Mouse (Mus musculus) ES-E14 (cell line): ENCODE data around the gene Anks1b. TPM values are rescaled to one million over a fixed set of nuclear protein-coding genes. Genes with fewer than 3 reads are reported as not detected.

Source experiments
- DNase-seq: peaks from one replicate; pipeline ENCODE4 v3.0.0-alpha.2; 2013; ENCODE audit warnings: low read depth, low spot score
- H3K27ac ChIP-seq: 2 replicates; pipeline ENCODE4 v1.5.1; 2012; ENCODE audit warnings: low read depth, mild to moderate bottlenecking, low read length, moderate library complexity, mixed read lengths; ENCODE audit not compliant: poor library complexity, insufficient read depth, severe bottlenecking
- H3K36me3 ChIP-seq: 2 replicates; pipeline ENCODE4 v1.6.1; 2012; ENCODE audit warnings: mild to moderate bottlenecking, low read length, moderate library complexity, mixed read lengths; ENCODE audit not compliant: control insufficient read depth, poor library complexity, insufficient read depth, severe bottlenecking
- H3K4me1 ChIP-seq, 2 experiments: fragments of 150-350 bp in 1 of 2; sonication (generic) in 1 of 2; 2 replicates each; pipeline ENCODE4 v1.6.1; 2012; ENCODE audit warnings: low read length in 2 of 2, mild to moderate bottlenecking in 1 of 2, mixed read lengths in 1 of 2; ENCODE audit not compliant: control insufficient read depth in 2 of 2, insufficient read depth in 2 of 2, poor library complexity in 1 of 2
- H3K4me3 ChIP-seq, 2 experiments: fragments of 150-350 bp in 1 of 2; sonication (generic) in 1 of 2; 2 replicates each; pipeline ENCODE4 v1.5.1; 2012; ENCODE audit warnings: low read length in 2 of 2, low read depth in 1 of 2, mild to moderate bottlenecking in 1 of 2, mixed read lengths in 1 of 2; ENCODE audit not compliant: insufficient read depth in 1 of 2, poor library complexity in 1 of 2, severe bottlenecking in 1 of 2
- H3K9ac ChIP-seq: 2 replicates; pipeline ENCODE4 v1.6.1; 2012; ENCODE audit warnings: low read depth, mild to moderate bottlenecking, low read length, mixed read lengths; ENCODE audit not compliant: poor library complexity, insufficient read depth, severe bottlenecking
- H3K9me3 ChIP-seq: fragments of 150-350 bp; sonication (generic); 2 replicates; pipeline ENCODE4 v1.6.1; 2012; ENCODE audit warnings: low read depth, mild to moderate bottlenecking, low read length; ENCODE audit not compliant: control insufficient read depth, insufficient read depth
- CHD2 ChIP-seq: IDR thresholded peaks from 2 replicates; pipeline ENCODE4 v1.6.1; 2014; ENCODE audit warnings: mild to moderate bottlenecking, low read depth, low read length, inconsistent platforms
- HCFC1 ChIP-seq: IDR thresholded peaks from 2 replicates; pipeline ENCODE4 v1.6.1; 2012; ENCODE audit warnings: low read length, inconsistent platforms, borderline replicate concordance; ENCODE audit not compliant: insufficient read depth
- MAFK ChIP-seq: IDR thresholded peaks from 2 replicates; pipeline ENCODE4 v1.6.1; 2014; ENCODE audit warnings: mild to moderate bottlenecking, low read depth, low read length, inconsistent platforms; ENCODE audit not compliant: insufficient read depth
- ZC3H11A ChIP-seq: IDR thresholded peaks from 2 replicates; pipeline ENCODE4 v1.6.1; 2012; ENCODE audit warnings: low read depth, mild to moderate bottlenecking, inconsistent platforms, low read length, borderline replicate concordance
- ZNF384 ChIP-seq: IDR thresholded peaks from 2 replicates; pipeline ENCODE4 v1.6.1; 2012; ENCODE audit warnings: low read depth, low read length, inconsistent platforms
- in situ Hi-C, 2 experiments: fragments of 600-800 bp; cut with MboI; formaldehyde crosslinking; loops; one replicate each; pipeline ENCODE4 v1.15.1; 2025; ENCODE audit warnings: low sequenced_read_pairs in 2 of 2, inconsistent platforms in 1 of 2; ENCODE audit not compliant: unreplicated experiment in 2 of 2
- total RNA-seq: library from RNA; depleted of rRNA; stranded (reverse); fragments of 300-350 nt; gene quantifications from 2 replicates; pipeline ENCODE4 v1.2.3, GENCODE M21; 2012

The Anks1b gene
- total RNA-seq, 1 experiment = 2.6 TPM

DNA sequence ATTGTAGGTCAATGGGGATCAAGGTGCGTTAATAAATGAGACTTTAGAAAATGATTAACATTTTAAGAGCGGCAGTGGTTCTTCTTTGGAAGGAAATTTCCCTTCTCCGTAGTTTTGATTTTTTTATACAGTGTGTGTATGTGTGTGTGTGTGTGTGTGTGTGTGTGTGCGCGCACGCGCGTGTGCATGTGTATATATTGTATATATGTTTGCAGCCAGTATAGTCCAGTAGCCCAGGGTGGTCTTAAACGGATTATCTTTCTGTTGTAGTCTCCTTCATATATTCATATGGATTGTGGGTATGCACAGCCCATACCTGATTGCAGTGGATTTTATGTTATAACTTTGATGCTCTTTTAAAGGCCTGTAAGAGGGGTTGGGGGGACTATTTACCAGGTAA is 131.6 kb downstream of the Anks1b start:
- no peaks in the 10 kb centered on the region for H3K4me1 ChIP-seq
- H3K27ac ChIP-seq = no peak overlapping the region
- no peak for DNase-seq
- no peak overlapping the region for H3K4me3 ChIP-seq
- H3K36me3 ChIP-seq = no peaks in the 10 kb centered on the region
- no peak overlapping the region for H3K9ac ChIP-seq
- TF ChIP-seq MAFK = no peak
- TF ChIP-seq ZC3H11A = no peak
- TF ChIP-seq HCFC1 = no peak
- no peak for TF ChIP-seq CHD2
- no peak for TF ChIP-seq ZNF384
- H3K9me3 ChIP-seq = no peaks in the 10 kb centered on the region
- in situ Hi-C loops = no loop called here

DNA sequence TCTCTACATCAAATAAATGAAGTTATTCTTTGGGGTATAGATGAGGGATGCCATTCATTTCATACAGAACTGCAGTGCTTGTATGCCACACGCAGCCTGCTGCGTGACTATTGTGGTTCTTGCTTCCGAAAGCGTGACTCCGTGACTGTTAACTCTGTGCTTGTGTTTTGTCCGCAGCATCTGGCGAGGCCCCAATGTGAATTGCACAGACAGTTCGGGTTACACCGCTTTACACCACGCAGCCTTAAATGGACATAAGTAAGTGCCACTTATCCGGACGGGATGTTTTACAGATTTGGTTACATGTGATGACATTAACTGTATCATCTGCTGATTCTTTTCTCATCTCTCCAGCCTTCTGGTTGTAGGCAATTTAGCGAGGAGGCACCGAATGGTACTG is 159.7 kb downstream of the Anks1b start:
- H3K27ac ChIP-seq = no peak overlapping the region
- H3K4me3 ChIP-seq = no peak overlapping the region
- no peak for DNase-seq
- H3K9me3 ChIP-seq = no peaks in the 10 kb centered on the region
- in situ Hi-C loops = no loop called here
- no peaks in the 10 kb centered on the region for H3K4me1 ChIP-seq
- H3K9ac ChIP-seq = no peak overlapping the region
- TF ChIP-seq MAFK (no peak), ZNF384 (no peak), ZC3H11A (no peak), CHD2 (no peak), HCFC1 (no peak)
- H3K36me3 ChIP-seq = no peaks in the 10 kb centered on the region

DNA sequence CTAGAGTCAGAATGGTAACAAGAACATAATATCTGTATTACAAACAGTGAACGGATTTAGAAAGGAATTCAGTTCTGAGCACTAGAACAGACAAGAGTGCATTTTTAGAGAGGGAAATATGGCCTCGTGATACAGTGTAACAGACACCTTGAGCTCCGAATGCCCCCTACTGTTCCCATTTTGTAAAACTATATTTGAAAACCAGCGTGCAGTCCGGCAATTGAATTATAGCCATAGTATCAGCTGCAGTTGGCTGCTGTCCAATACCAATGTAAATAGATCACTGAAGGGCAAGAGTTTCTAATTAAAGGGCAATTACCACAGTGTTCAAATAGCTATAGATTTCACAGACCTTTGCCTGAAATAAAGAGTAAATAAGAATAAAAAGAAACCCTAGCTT is 170.0 kb downstream of the Anks1b start:
- no peak overlapping the region for H3K9ac ChIP-seq
- no peaks in the 10 kb centered on the region for H3K9me3 ChIP-seq
- no peak overlapping the region for H3K27ac ChIP-seq
- H3K4me3 ChIP-seq = no peak overlapping the region
- H3K36me3 ChIP-seq = no peaks in the 10 kb centered on the region
- DNase-seq = no peak
- TF ChIP-seq ZC3H11A = no peak
- TF ChIP-seq HCFC1 = no peak
- no peak for TF ChIP-seq CHD2
- no peak for TF ChIP-seq MAFK
- TF ChIP-seq ZNF384 = no peak
- in situ Hi-C loops = no loop called here
- H3K4me1 ChIP-seq = no peaks in the 10 kb centered on the region

DNA sequence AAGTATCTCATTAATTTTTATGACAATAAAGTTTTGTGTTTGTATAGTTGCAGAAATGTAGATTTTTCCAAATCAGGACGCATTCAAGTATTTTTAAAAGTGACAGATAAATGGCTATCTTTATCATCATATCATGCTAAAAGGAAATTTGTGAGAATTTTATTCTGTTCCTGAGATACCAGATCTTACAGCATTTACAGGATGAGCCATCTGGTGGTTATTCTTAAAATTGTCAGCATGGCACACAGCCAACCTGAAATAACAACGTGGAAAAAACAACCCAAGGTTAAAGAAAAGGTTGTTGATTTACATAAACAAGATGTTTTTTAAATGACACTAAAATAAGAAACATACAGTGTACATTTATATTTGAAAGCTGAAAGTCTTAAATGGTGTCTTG is 170.5 kb downstream of the Anks1b start:
- Histone ChIP-seq H3K36me3 (no peaks in the 10 kb centered on the region), H3K4me1 (no peaks in the 10 kb centered on the region), H3K9ac (no peak overlapping the region), H3K4me3 (no peak overlapping the region), H3K27ac (no peak overlapping the region), H3K9me3 (no peaks in the 10 kb centered on the region)
- no peak for TF ChIP-seq ZC3H11A
- TF ChIP-seq HCFC1 = no peak
- TF ChIP-seq ZNF384 = no peak
- TF ChIP-seq CHD2 = no peak
- TF ChIP-seq MAFK = no peak
- in situ Hi-C loops = no loop called here
- DNase-seq = no peak

DNA sequence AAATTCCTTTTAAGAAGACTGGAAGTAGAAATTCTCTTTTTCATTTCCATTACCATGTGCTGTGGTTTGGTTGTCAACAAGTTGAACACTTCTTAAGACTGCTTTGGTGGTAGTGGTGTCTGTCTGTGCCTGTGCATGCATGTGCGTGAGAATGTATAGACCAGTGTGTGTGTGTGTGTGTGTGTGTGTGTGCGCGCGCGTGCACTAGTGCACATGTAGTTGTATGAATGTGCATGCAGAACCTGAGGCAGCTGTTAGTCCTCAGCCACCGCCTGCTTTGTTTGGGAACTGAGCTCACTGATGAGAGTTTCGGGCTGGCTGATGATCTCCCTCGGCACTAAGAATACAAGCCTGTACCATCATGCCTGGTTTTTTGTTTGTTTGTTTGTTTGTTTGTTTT is 170.9 kb downstream of the Anks1b start:
- H3K27ac ChIP-seq = no peak overlapping the region
- H3K4me1 ChIP-seq = no peaks in the 10 kb centered on the region
- in situ Hi-C loops = no loop called here
- H3K9ac ChIP-seq = no peak overlapping the region
- TF ChIP-seq HCFC1 (no peak), ZNF384 (no peak), MAFK (no peak), CHD2 (no peak), ZC3H11A (no peak)
- H3K36me3 ChIP-seq = no peaks in the 10 kb centered on the region
- no peak overlapping the region for H3K4me3 ChIP-seq
- no peak for DNase-seq
- H3K9me3 ChIP-seq = no peaks in the 10 kb centered on the region
